Mouse (Mus musculus): ENCODE results near the gene Ndufa8. TPM values are rescaled to one million over a fixed set of nuclear protein-coding genes. Genes with fewer than 3 reads are reported as not detected.
A peak's percentile ranks its signal among the peaks of the same experiment; 100 is the strongest.

Gene Ndufa8
- 59.0 and 65.7 TPM in 2 replicates for polyA plus RNA-seq (2011; ENCODE audit: insufficient read depth, insufficient read length, low read depth, missing spikeins)

- H3K4me1 ChIP-seq (ENCODE audit: control insufficient read depth, insufficient read depth, low read length), result peaks cover 3% of the 10 kb centered on the region
- H3K4me3 ChIP-seq (ENCODE audit: low read depth, low read length), result peak within 1 kb of the TSS; percentile 93
- peak within 1 kb of the TSS; percentile 47 for H3K9ac ChIP-seq (ENCODE audit: low read depth, poor library complexity, severe bottlenecking)
- no peaks in the 10 kb centered on the region for H3K9me3 ChIP-seq (replicated peaks; ENCODE audit: control insufficient read depth, insufficient read depth, low read length, poor library complexity, severe bottlenecking)
- H3K36me3 ChIP-seq (ENCODE audit: control insufficient read depth, insufficient read depth, low read length, poor library complexity, severe bottlenecking), result no peaks in the 10 kb centered on the region; the same call in 1 of the 2 replicates
- H3K27me3 ChIP-seq (ENCODE audit: control insufficient read depth, insufficient read depth, low read length, poor library complexity, severe bottlenecking), result no peaks in the 10 kb centered on the region
- peak; percentile 65 for TF ChIP-seq POLR2A (IDR thresholded peaks at IDR 0.05; ENCODE audit: insufficient read depth, low read length)
- no peak for TF ChIP-seq EP300 (IDR thresholded peaks at IDR 0.05; ENCODE audit: insufficient read depth, low read depth, low read length)
- no peak within 1 kb of the TSS for H3K27ac ChIP-seq (ENCODE audit: insufficient read depth, low read length)
These were observed at the start of gene Ndufa8, which contains the start of gene Morn5 for GRCm38 (mm10) chr2:36048748-36049566. Gene Ndufa8 (minus strand): TSS chr2:36049406. Gene Morn5 (plus strand): TSS chr2:36049458.

DNA sequence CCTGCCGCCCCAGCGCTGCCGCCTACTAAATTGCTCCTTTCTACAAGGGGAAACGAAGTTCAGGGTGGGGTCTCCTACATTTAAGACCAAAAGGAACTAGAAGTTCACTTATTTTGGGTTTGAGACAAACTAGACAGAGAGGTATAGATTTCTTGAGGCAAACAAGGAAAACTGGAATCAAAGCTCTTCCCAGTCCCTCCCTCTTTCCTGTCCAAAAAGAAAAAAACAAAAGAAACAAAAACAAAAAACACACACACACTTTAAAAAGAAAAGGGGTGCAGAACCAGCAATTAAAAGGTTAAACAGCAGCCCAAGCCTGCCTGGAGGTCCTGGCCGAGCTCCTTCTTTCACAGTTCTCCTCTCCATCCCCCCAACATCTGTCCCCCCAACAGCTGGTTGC lies 48.8 kb upstream of the Ndufa8 start:
- Histone ChIP-seq H3K36me3 (ENCODE audit: control insufficient read depth, insufficient read depth, low read length, poor library complexity, severe bottlenecking) (no peaks in the 10 kb centered on the region), H3K4me3 (ENCODE audit: low read depth, low read length) (no peak overlapping the region), H3K27me3 (ENCODE audit: control insufficient read depth, insufficient read depth, low read length, poor library complexity, severe bottlenecking) (peaks cover 5% of the 10 kb centered on the region), H3K27ac (ENCODE audit: insufficient read depth, low read length) (no peak overlapping the region), H3K4me1 (ENCODE audit: control insufficient read depth, insufficient read depth, low read length) (peaks cover under 1% of the 10 kb centered on the region), H3K9me3 (replicated peaks; ENCODE audit: control insufficient read depth, insufficient read depth, low read length, poor library complexity, severe bottlenecking) (no peaks in the 10 kb centered on the region), H3K9ac (ENCODE audit: low read depth, poor library complexity, severe bottlenecking) (no peak overlapping the region)
- no peak for TF ChIP-seq CTCF (IDR thresholded peaks at IDR 0.05; ENCODE audit: low read depth, low read length)
- TF ChIP-seq EP300 (IDR thresholded peaks at IDR 0.05; ENCODE audit: insufficient read depth, low read depth, low read length), result no peak
- no peak for TF ChIP-seq POLR2A (IDR thresholded peaks at IDR 0.05; ENCODE audit: insufficient read depth, low read length)

DNA sequence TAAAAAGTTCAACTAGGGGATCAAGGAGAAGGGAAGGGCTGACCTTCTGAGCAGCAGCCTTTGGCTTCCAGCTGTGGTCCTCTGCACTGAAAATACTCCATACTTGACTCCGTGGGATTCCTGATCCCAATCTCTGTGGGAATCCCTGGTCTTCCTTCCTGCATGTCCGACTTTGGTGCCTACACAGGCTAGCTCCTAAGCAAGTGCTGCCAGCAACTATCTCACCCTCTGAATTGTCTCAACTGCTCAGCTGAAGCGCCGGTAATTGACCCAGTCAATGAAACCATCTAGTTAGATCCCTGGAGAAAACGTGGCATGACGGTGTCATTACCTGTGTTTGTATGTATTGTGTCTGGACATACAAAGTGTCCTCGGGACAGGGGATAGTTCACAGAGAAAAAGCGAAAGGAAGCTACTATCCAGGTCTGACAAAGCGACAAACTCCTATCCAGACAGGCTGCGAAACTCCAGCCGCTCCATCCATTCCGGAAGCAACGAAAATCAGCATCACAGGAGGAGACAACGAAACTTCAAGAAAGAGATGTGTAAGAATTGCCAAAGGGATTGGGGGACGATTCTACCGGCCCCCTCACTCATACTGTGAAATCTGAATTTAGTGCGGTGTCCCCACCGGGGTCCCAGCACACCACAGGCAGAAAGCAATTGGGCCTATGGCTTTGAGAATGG lies 48.1 kb upstream of the Ndufa8 start:
- Histone ChIP-seq H3K36me3 (ENCODE audit: control insufficient read depth, insufficient read depth, low read length, poor library complexity, severe bottlenecking) (no peaks in the 10 kb centered on the region), H3K4me3 (ENCODE audit: low read depth, low read length) (no peak overlapping the region)

DNA sequence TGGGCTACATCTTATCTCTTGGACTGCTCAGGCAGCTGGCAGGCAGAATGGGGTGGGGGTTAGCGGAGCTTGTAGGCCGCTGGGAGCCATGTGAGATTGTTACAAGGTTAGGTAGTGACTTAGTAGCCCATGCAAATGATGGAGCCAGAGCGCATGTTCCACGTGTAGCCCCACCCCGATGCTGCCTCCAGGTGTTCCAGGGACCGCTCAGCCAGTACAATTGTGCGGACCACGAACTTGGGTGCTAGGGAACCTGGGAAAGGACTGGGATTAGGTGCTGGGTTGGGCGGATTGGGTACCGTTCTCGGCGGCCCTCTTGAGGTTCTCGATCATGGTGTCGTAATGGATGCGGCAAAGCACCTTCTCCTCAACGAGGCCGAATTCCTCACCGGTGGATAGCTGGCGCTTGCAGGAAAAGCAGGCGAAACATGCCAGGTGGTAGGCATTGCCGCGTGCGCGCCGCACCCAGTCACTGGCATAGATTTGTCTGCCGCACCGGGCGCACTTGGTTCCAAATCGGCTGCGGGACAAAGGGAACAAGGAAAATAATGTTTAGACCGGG lies 44.8 kb upstream of the Ndufa8 start:
- Histone ChIP-seq H3K9me3 (replicated peaks; ENCODE audit: control insufficient read depth, insufficient read depth, low read length, poor library complexity, severe bottlenecking) (no peaks in the 10 kb centered on the region), H3K27me3 (ENCODE audit: control insufficient read depth, insufficient read depth, low read length, poor library complexity, severe bottlenecking) (peaks cover 7% of the 10 kb centered on the region), H3K36me3 (ENCODE audit: control insufficient read depth, insufficient read depth, low read length, poor library complexity, severe bottlenecking) (no peaks in the 10 kb centered on the region), H3K4me1 (ENCODE audit: control insufficient read depth, insufficient read depth, low read length) (no peaks in the 10 kb centered on the region), H3K9ac (ENCODE audit: low read depth, poor library complexity, severe bottlenecking) (no peak overlapping the region), H3K4me3 (ENCODE audit: low read depth, low read length) (peak overlapping the region; percentile 6), H3K27ac (ENCODE audit: insufficient read depth, low read length) (no peak overlapping the region)
- TF ChIP-seq EP300 (IDR thresholded peaks at IDR 0.05; ENCODE audit: insufficient read depth, low read depth, low read length) (0 out of 2 replicates have a peak, but pooled peaks have one; percentile 11), CTCF (IDR thresholded peaks at IDR 0.05; ENCODE audit: low read depth, low read length) (no peak)

More for the DNA sequence above, 48.1 kb upstream of the Ndufa8 start:
- H3K4me1 ChIP-seq (ENCODE audit: control insufficient read depth, insufficient read depth, low read length), result no peaks in the 10 kb centered on the region
- H3K9me3 ChIP-seq (replicated peaks; ENCODE audit: control insufficient read depth, insufficient read depth, low read length, poor library complexity, severe bottlenecking), result no peaks in the 10 kb centered on the region
- peaks cover 9% of the 10 kb centered on the region for H3K27me3 ChIP-seq (ENCODE audit: control insufficient read depth, insufficient read depth, low read length, poor library complexity, severe bottlenecking)
- no peak overlapping the region for H3K27ac ChIP-seq (ENCODE audit: insufficient read depth, low read length)
- TF ChIP-seq POLR2A (IDR thresholded peaks at IDR 0.05; ENCODE audit: insufficient read depth, low read length) (no peak), EP300 (IDR thresholded peaks at IDR 0.05; ENCODE audit: insufficient read depth, low read depth, low read length) (no peak), CTCF (IDR thresholded peaks at IDR 0.05; ENCODE audit: low read depth, low read length) (no peak)
- no peak overlapping the region for H3K9ac ChIP-seq (ENCODE audit: low read depth, poor library complexity, severe bottlenecking)

- Histone ChIP-seq H3K27ac (ENCODE audit: insufficient read depth, low read length) (no peak overlapping the region), H3K36me3 (ENCODE audit: control insufficient read depth, insufficient read depth, low read length, poor library complexity, severe bottlenecking) (no peaks in the 10 kb centered on the region), H3K4me1 (ENCODE audit: control insufficient read depth, insufficient read depth, low read length) (no peaks in the 10 kb centered on the region), H3K27me3 (ENCODE audit: control insufficient read depth, insufficient read depth, low read length, poor library complexity, severe bottlenecking) (peaks cover 7% of the 10 kb centered on the region), H3K9me3 (replicated peaks; ENCODE audit: control insufficient read depth, insufficient read depth, low read length, poor library complexity, severe bottlenecking) (no peaks in the 10 kb centered on the region), H3K4me3 (ENCODE audit: low read depth, low read length) (no peak overlapping the region), H3K9ac (ENCODE audit: low read depth, poor library complexity, severe bottlenecking) (no peak overlapping the region)
- no peak for TF ChIP-seq EP300 (IDR thresholded peaks at IDR 0.05; ENCODE audit: insufficient read depth, low read depth, low read length)
- no peak for TF ChIP-seq CTCF (IDR thresholded peaks at IDR 0.05; ENCODE audit: low read depth, low read length)
- TF ChIP-seq POLR2A (IDR thresholded peaks at IDR 0.05; ENCODE audit: insufficient read depth, low read length), result no peak
These were observed 44.1 kb upstream of the Ndufa8 start for GRCm38 (mm10) chr2:36093301-36093700.
